Mouse (Mus musculus): ENCODE measurements at regions not wholly inside any gene's neighbourhood (a gene's known extent, or its start where the extent isn't known, plus 50 kb on each side); places are given as distances from the start of the nearest gene placed in this dataset.

- H3K4me3 ChIP-seq (ENCODE audit: low read depth, low read length) = no peak overlapping the region
- no peaks in the 10 kb centered on the region for H3K4me1 ChIP-seq (ENCODE audit: insufficient read depth, low read depth, low read length)
- 82% methylated on average over 2 of the region's 2 CpGs for WGBS
- H3K9me3 ChIP-seq (ENCODE audit: low read length) = no peaks in the 10 kb centered on the region
- TF ChIP-seq CTCF (IDR thresholded peaks at IDR 0.05) (no peak), EP300 (IDR thresholded peaks at IDR 0.05) (no peak)
- H3K4me2 ChIP-seq (replicated peaks; ENCODE audit: low read depth, low read length) = no peak overlapping the region
- no peaks in the 10 kb centered on the region for H3K36me3 ChIP-seq (ENCODE audit: insufficient read depth, low read length)
- H3K9ac ChIP-seq (replicated peaks; ENCODE audit: low read depth) = no peak overlapping the region
- H3K27ac ChIP-seq (ENCODE audit: low read length) = no peak overlapping the region
- no peaks in the 10 kb centered on the region for H3K27me3 ChIP-seq (replicated peaks; ENCODE audit: insufficient read depth, low read length)
- ATAC-seq (no peak), DNase-seq (ENCODE audit: low spot score) (no peak)
Measured at GRCm38 (mm10) chr8:8130806-8131205, 530.2 kb downstream of the Efnb2 start.

- Histone ChIP-seq H3K9me3 (ENCODE audit: low read length) (no peaks in the 10 kb centered on the region), H3K9ac (replicated peaks; ENCODE audit: low read depth) (no peak overlapping the region), H3K27me3 (replicated peaks; ENCODE audit: insufficient read depth, low read length) (no peaks in the 10 kb centered on the region), H3K27ac (ENCODE audit: low read length) (no peak overlapping the region), H3K4me2 (replicated peaks; ENCODE audit: low read depth, low read length) (no peak overlapping the region), H3K36me3 (ENCODE audit: insufficient read depth, low read length) (no peaks in the 10 kb centered on the region), H3K4me3 (ENCODE audit: low read depth, low read length) (no peak overlapping the region), H3K4me1 (ENCODE audit: insufficient read depth, low read depth, low read length) (no peaks in the 10 kb centered on the region; the same call in 1 of the 2 replicates)
- ATAC-seq = no peak; the same call in 1 of the 2 replicates
- no peak for TF ChIP-seq EP300 (IDR thresholded peaks at IDR 0.05)
- no peak for TF ChIP-seq CTCF (IDR thresholded peaks at IDR 0.05)
- WGBS = 39% methylated on average over 6 of the region's 6 CpGs
- peak; percentile 39 for DNase-seq (ENCODE audit: low spot score)
Measured at GRCm38 (mm10) chr8:8115595-8116429, 545.2 kb downstream of the Efnb2 start.

- H3K27me3 ChIP-seq (replicated peaks; ENCODE audit: insufficient read depth, low read length) = no peaks in the 10 kb centered on the region
- no peak overlapping the region for H3K4me3 ChIP-seq (ENCODE audit: low read depth, low read length)
- no peak overlapping the region for H3K4me2 ChIP-seq (replicated peaks; ENCODE audit: low read depth, low read length)
- DNase-seq (ENCODE audit: low spot score) (no peak), ATAC-seq (no peak)
- H3K9me3 ChIP-seq (ENCODE audit: low read length) = no peaks in the 10 kb centered on the region
- no peaks in the 10 kb centered on the region; the same call in 1 of the 2 replicates for H3K4me1 ChIP-seq (ENCODE audit: insufficient read depth, low read depth, low read length)
- no peak overlapping the region for H3K27ac ChIP-seq (ENCODE audit: low read length)
- no peak overlapping the region for H3K9ac ChIP-seq (replicated peaks; ENCODE audit: low read depth)
- no peaks in the 10 kb centered on the region for H3K36me3 ChIP-seq (ENCODE audit: insufficient read depth, low read length)
- no peak for TF ChIP-seq CTCF (IDR thresholded peaks at IDR 0.05)
- TF ChIP-seq EP300 (IDR thresholded peaks at IDR 0.05) = no peak
- 70% methylated on average over 3 of the region's 3 CpGs for WGBS
Measured at GRCm38 (mm10) chr8:8114604-8115003, 546.4 kb downstream of the Efnb2 start.

- H3K27ac ChIP-seq (ENCODE audit: low read length) = no peak overlapping the region
- H3K9ac ChIP-seq (replicated peaks; ENCODE audit: low read depth) = no peak overlapping the region
- ATAC-seq = no peak
Measured at GRCm38 (mm10) chr8:8109785-8110350, 551.2 kb downstream of the Efnb2 start.

GRCm38 (mm10) chr8:8103492-8103891 is 557.5 kb downstream of the Efnb2 start:
- no peaks in the 10 kb centered on the region for H3K9me3 ChIP-seq (ENCODE audit: low read length)
- no peaks in the 10 kb centered on the region for H3K27me3 ChIP-seq (replicated peaks; ENCODE audit: insufficient read depth, low read length)
- DNase-seq (ENCODE audit: low spot score) (no peak), ATAC-seq (no peak)
- WGBS = 84% methylated on average over 3 of the region's 3 CpGs
- H3K9ac ChIP-seq (replicated peaks; ENCODE audit: low read depth) = no peak overlapping the region
- no peak overlapping the region for H3K4me2 ChIP-seq (replicated peaks; ENCODE audit: low read depth, low read length)
- no peak overlapping the region for H3K4me3 ChIP-seq (ENCODE audit: low read depth, low read length)
- TF ChIP-seq CTCF (IDR thresholded peaks at IDR 0.05) (no peak), EP300 (IDR thresholded peaks at IDR 0.05) (no peak)
- H3K27ac ChIP-seq (ENCODE audit: low read length) = no peak overlapping the region
- no peaks in the 10 kb centered on the region for H3K36me3 ChIP-seq (ENCODE audit: insufficient read depth, low read length)
- no peaks in the 10 kb centered on the region for H3K4me1 ChIP-seq (ENCODE audit: insufficient read depth, low read depth, low read length)

More at GRCm38 (mm10) chr8:8109785-8110350, 551.2 kb downstream of the Efnb2 start:
- Histone ChIP-seq H3K4me1 (ENCODE audit: insufficient read depth, low read depth, low read length) (no peaks in the 10 kb centered on the region), H3K27me3 (replicated peaks; ENCODE audit: insufficient read depth, low read length) (no peaks in the 10 kb centered on the region), H3K4me3 (ENCODE audit: low read depth, low read length) (no peak overlapping the region), H3K4me2 (replicated peaks; ENCODE audit: low read depth, low read length) (no peak overlapping the region), H3K9me3 (ENCODE audit: low read length) (no peaks in the 10 kb centered on the region), H3K36me3 (ENCODE audit: insufficient read depth, low read length) (no peaks in the 10 kb centered on the region)
- no peak for DNase-seq (ENCODE audit: low spot score)
- 70% methylated on average over 2 of the region's 2 CpGs for WGBS
- TF ChIP-seq CTCF (IDR thresholded peaks at IDR 0.05) (no peak), EP300 (IDR thresholded peaks at IDR 0.05) (no peak)

- no peak for ATAC-seq
- DNase-seq (ENCODE audit: low spot score) = no peak
- WGBS = 52% methylated on average over 6 of the region's 6 CpGs
Measured at GRCm38 (mm10) chr8:8102010-8102727, 558.9 kb downstream of the Efnb2 start.

More at GRCm38 (mm10) chr8:8102010-8102727, 558.9 kb downstream of the Efnb2 start:
- TF ChIP-seq EP300 (IDR thresholded peaks at IDR 0.05) (no peak), CTCF (IDR thresholded peaks at IDR 0.05) (no peak)
- no peak overlapping the region for H3K4me3 ChIP-seq (ENCODE audit: low read depth, low read length)
- H3K27ac ChIP-seq (ENCODE audit: low read length) = no peak overlapping the region
- no peaks in the 10 kb centered on the region for H3K9me3 ChIP-seq (ENCODE audit: low read length)
- H3K4me2 ChIP-seq (replicated peaks; ENCODE audit: low read depth, low read length) = no peak overlapping the region
- H3K4me1 ChIP-seq (ENCODE audit: insufficient read depth, low read depth, low read length) = no peaks in the 10 kb centered on the region
- H3K9ac ChIP-seq (replicated peaks; ENCODE audit: low read depth) = no peak overlapping the region
- H3K27me3 ChIP-seq (replicated peaks; ENCODE audit: insufficient read depth, low read length) = no peaks in the 10 kb centered on the region
- no peaks in the 10 kb centered on the region for H3K36me3 ChIP-seq (ENCODE audit: insufficient read depth, low read length)

Measured in lung, postnatal 0 days (tissue).